Comparison of ENCODE assay signal across 8 mouse cellular contexts in the genomic region with DNA sequence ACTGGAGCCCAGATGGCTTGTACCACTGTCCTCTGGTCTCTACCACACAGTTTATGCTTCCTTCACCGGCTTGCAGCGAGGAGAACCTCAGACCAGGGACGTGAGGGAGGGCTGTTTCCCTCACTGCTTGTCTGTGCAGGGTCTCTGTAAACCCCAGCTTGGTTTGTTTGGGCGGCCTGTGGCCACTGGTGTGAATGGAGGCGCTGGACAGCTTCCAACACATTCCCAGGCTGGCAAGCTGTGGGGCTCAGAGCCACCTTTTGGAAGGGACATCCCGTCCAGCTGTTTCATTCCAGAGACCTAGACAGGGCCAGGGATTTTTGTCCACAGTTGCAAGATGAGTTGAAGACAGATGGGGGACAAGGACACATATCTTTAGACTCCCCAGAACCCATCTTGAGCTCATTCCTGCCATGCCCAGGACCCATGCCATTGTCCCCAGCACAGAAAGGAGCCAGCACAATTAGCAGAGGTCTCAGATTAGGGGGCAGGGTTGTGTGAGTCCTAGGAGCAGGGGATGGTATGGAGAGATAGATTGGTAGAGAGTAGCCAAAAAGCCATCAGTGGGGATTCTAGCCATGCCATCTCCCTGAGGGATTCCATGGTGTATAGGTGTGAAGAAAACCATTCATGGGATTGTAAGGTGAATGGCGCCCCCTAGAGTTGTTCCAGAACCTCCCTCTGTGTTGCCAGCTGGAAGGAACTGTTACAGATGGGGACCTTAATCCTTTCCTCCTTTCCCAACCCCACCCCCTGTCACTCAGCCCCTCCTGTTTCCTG. TPM values are rescaled to one million over a fixed set of nuclear protein-coding genes. Genes with fewer than 3 reads are reported as not detected.
DNase-seq lines count a peak whose midpoint lies in the region; ATAC-seq and TF ChIP-seq lines count a peak whose summit lies in the region.

No protein-coding gene starts in this region.

- no peak overlapping the region for H3K4me2 ChIP-seq in kidney, embryonic 16.5 days (replicated peaks; ENCODE audit: low read depth, low read length)
- H3K4me2 ChIP-seq in stomach, embryonic 14.5 days (replicated peaks; ENCODE audit: low read depth, low read length): peak overlapping the region; percentile 87; the same call in 1 of the 2 replicates

- H3K27me3 ChIP-seq in kidney, embryonic 16.5 days (ENCODE audit: insufficient read depth, low read length): no peaks in the 10 kb centered on the region
- no peaks in the 10 kb centered on the region for H3K27me3 ChIP-seq in stomach, embryonic 14.5 days (ENCODE audit: control insufficient read depth, insufficient read depth, low read length)

- WGBS in kidney, embryonic 16.5 days: 24% methylated on average over 7 of the region's 7 CpGs
- 13% methylated on average over 7 of the region's 7 CpGs for WGBS in stomach, embryonic 14.5 days

- H3K9ac ChIP-seq in kidney, embryonic 16.5 days (replicated peaks; ENCODE audit: low read length): peak overlapping the region; percentile 31; the same call in 1 of the 2 replicates
- H3K9ac ChIP-seq in stomach, embryonic 14.5 days (replicated peaks; ENCODE audit: low read depth, low read length): no peak overlapping the region

- DNase-seq in layer of hippocampus, adult 2 months (ENCODE audit: low spot score in 2 of 2): no peak
- no peak for DNase-seq in layer of hippocampus, postnatal 14 days (ENCODE audit: low spot score in 2 of 2)
- peak; percentile 73 for DNase-seq in Muller cell, postnatal 12 days (ENCODE audit: inconsistent ontology term)
- DNase-seq in gastrocnemius, adult 18-20 months (ENCODE audit: low spot score): peak; percentile 40
- no peak for DNase-seq in right cerebral cortex, postnatal 25 days
- no peak for DNase-seq in thymus, adult 18-20 months

- peak; percentile 21; the same call in 1 of the 2 replicates for ATAC-seq in kidney, embryonic 16.5 days (ENCODE audit: low FRiP score, low TSS enrichment)
- no peak for ATAC-seq in stomach, embryonic 14.5 days (ENCODE audit: insufficient number of reproducible peaks, insufficient read depth, low FRiP score, low read depth)

- H3K9me3 ChIP-seq in kidney, embryonic 16.5 days (ENCODE audit: low read length): no peaks in the 10 kb centered on the region
- no peaks in the 10 kb centered on the region for H3K9me3 ChIP-seq in stomach, embryonic 14.5 days (ENCODE audit: control insufficient read depth, low read depth, low read length)

- peak; percentile 52 for TF ChIP-seq CTCF in layer of hippocampus, adult 2 months (conservative IDR thresholded peaks at IDR 0.05)

- no peak overlapping the region for H3K4me3 ChIP-seq in layer of hippocampus, adult 2 months
- no peak overlapping the region for H3K4me3 ChIP-seq in kidney, embryonic 16.5 days (ENCODE audit: low read length)
- H3K4me3 ChIP-seq in stomach, embryonic 14.5 days (ENCODE audit: low read depth, low read length): no peak overlapping the region

- H3K36me3 ChIP-seq in kidney, embryonic 16.5 days (ENCODE audit: insufficient read depth, low read length): no peaks in the 10 kb centered on the region
- H3K36me3 ChIP-seq in stomach, embryonic 14.5 days (ENCODE audit: control insufficient read depth, insufficient read depth, low read length): no peaks in the 10 kb centered on the region

- 0 out of 2 replicates have a peak overlapping the region, but pooled peaks have one; percentile 59 for H3K27ac ChIP-seq in layer of hippocampus, adult 2 months
- peak overlapping the region; percentile 50 for H3K27ac ChIP-seq in kidney, embryonic 16.5 days (ENCODE audit: low read length)
- peak overlapping the region; percentile 87 for H3K27ac ChIP-seq in stomach, embryonic 14.5 days (ENCODE audit: low read length)

- H3K4me1 ChIP-seq in kidney, embryonic 16.5 days (ENCODE audit: insufficient read depth, low read length): peaks cover 80% of the 10 kb centered on the region
- H3K4me1 ChIP-seq in stomach, embryonic 14.5 days (ENCODE audit: control insufficient read depth, insufficient read depth, low read length): peaks cover 76% of the 10 kb centered on the region

RNA-seq across cellular contexts. Expression of a gene that starts 4.1 kb away (rescaled TPM):
- 10 to 100 TPM; 15.4 to 19.0 TPM for total RNA-seq in layer of hippocampus, adult 2 months (2021)
- total RNA-seq in layer of hippocampus, postnatal 14 days (2021): 10 to 100 TPM; 20.2 to 20.3 TPM
- total RNA-seq in gastrocnemius, adult 18-20 months (2021): 10 to 100 TPM; 12.9 to 13.2 TPM
- 31.4 and 32.5 TPM in 2 replicates for polyA plus RNA-seq in kidney, embryonic 16.5 days (2015; fragmentation: Nextera tagmentation; extraction: Ambion mirVana)
- polyA plus RNA-seq in stomach, embryonic 14.5 days (2014; fragmentation: Nextera tagmentation; extraction: Ambion mirVana): 54.0 and 56.8 TPM in 2 replicates

RNA-seq across cellular contexts. Expression of a gene that starts 24.1 kb away (rescaled TPM):
- total RNA-seq in layer of hippocampus, adult 2 months (2021): under 1 TPM; 0.52 to 0.64 TPM
- under 1 TPM; 0.81 to 0.97 TPM for total RNA-seq in layer of hippocampus, postnatal 14 days (2021)
- total RNA-seq in gastrocnemius, adult 18-20 months (2021): under 1 TPM; 0.09 to 0.26 TPM
- 36.2 and 38.6 TPM in 2 replicates for polyA plus RNA-seq in kidney, embryonic 16.5 days (2015; fragmentation: Nextera tagmentation; extraction: Ambion mirVana)
- 31.4 and 32.6 TPM in 2 replicates for polyA plus RNA-seq in stomach, embryonic 14.5 days (2014; fragmentation: Nextera tagmentation; extraction: Ambion mirVana)

RNA-seq across cellular contexts. Expression of a gene that starts 51.1 kb away (rescaled TPM):
- total RNA-seq in layer of hippocampus, adult 2 months (2021): 1 to 10 TPM; 1.3 to 2.0 TPM
- total RNA-seq in layer of hippocampus, postnatal 14 days (2021): 1 to 10 TPM; 2.2 TPM
- not detected for total RNA-seq in gastrocnemius, adult 18-20 months (2021)
- 0.59 TPM in 1 of 2 replicates, not detected in the other for polyA plus RNA-seq in kidney, embryonic 16.5 days (2015; fragmentation: Nextera tagmentation; extraction: Ambion mirVana)
- not detected in 2 replicates for polyA plus RNA-seq in stomach, embryonic 14.5 days (2014; fragmentation: Nextera tagmentation; extraction: Ambion mirVana)

Comparison
In these comparisons a context has a peak if more than half of its experiments do, and no peak if none do; other contexts are left out.
1. DNase-seq: peak in Muller cell, postnatal 12 days (single experiment) and gastrocnemius, adult 18-20 months (single experiment); none in layer of hippocampus, adult 2 months (0 of 2), layer of hippocampus, postnatal 14 days (0 of 2), right cerebral cortex, postnatal 25 days (single experiment) and thymus, adult 18-20 months (0 of 2).
2. Peak in every context shown above with its lines, with median percentiles within 50 percentile points of each other: H3K27ac ChIP-seq.